Mouse (Mus musculus) heart, postnatal 0 days (tissue): Measurements from ENCODE around the gene Bcap29.

ENCODE experiments used
- CTCF ChIP-seq: IDR thresholded peaks from 2 replicates; pipeline ENCODE4 v1.5.1; 2016; ENCODE audit warnings: antibody characterized with exemption, control low read depth, low read depth
- EP300 ChIP-seq: IDR thresholded peaks from 2 replicates; pipeline ENCODE4 v1.6.1; 2016; ENCODE audit warnings: antibody characterized with exemption, low read depth

- TF ChIP-seq EP300 (no peak), CTCF (no peak)
Observed at GRCm38 (mm10) chr12:31580634-31581318, 53.7 kb downstream of the Bcap29 start.
